Mouse (Mus musculus): Measurements from ENCODE around the gene Mast3. TPM values are rescaled to one million over a fixed set of nuclear protein-coding genes. Genes with fewer than 3 reads are reported as not detected.
A peak's percentile ranks its signal among the peaks of the same experiment; 100 is the strongest.

Gene Mast3
- polyA plus RNA-seq, 1 experiment: 84.2 TPM

- no peak overlapping the region for H3K4me3 ChIP-seq (replicated peaks; ENCODE audit: extremely low read depth, low read depth, low read length)
- peaks cover 8% of the 10 kb centered on the region; the same call in 1 of the 2 replicates for H3K4me1 ChIP-seq (ENCODE audit: control insufficient read depth, insufficient read depth, low read length)
- no peak for TF ChIP-seq CTCF (IDR thresholded peaks at IDR 0.05; ENCODE audit: insufficient read depth, low read length)
- no peak for DNase-seq
- 91% methylated on average over 18 of the region's 18 CpGs for WGBS
These were observed 30.1 kb downstream of the Mast3 start for GRCm38 (mm10) chr8:70774740-70775139.

DNA sequence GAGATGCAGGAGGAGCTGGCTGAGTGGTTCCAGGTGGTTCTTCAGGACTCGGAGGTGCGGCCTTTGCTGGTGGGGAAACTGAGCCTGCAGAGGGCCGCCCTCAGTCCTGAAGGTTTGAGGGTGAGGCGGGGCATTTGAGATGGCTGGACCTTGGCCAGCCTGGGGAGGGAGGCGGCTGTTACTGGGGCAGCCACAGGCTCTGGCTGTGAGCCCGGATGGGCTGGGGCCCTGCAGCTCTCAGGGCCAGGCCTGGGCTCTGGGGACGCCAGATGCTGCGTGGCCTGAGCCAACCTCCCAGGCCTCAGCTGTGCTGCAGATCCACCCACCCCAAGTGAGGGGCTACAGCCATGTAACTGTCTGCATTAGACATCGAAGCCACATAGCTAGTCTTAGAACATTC is 31.0 kb downstream of the Mast3 start:
- TF ChIP-seq CTCF (IDR thresholded peaks at IDR 0.05; ENCODE audit: insufficient read depth, low read length): no peak
- no peak for TF ChIP-seq POLR2A (IDR thresholded peaks at IDR 0.05; ENCODE audit: borderline replicate concordance, extremely low read depth, low read depth, low read length)
- 23% methylated on average over 9 of the region's 9 CpGs for WGBS
- Histone ChIP-seq H3K4me3 (replicated peaks; ENCODE audit: extremely low read depth, low read depth, low read length) (no peak overlapping the region), H3K4me1 (ENCODE audit: control insufficient read depth, insufficient read depth, low read length) (peaks cover 8% of the 10 kb centered on the region)
- DNase-seq: peak; percentile 70

DNA sequence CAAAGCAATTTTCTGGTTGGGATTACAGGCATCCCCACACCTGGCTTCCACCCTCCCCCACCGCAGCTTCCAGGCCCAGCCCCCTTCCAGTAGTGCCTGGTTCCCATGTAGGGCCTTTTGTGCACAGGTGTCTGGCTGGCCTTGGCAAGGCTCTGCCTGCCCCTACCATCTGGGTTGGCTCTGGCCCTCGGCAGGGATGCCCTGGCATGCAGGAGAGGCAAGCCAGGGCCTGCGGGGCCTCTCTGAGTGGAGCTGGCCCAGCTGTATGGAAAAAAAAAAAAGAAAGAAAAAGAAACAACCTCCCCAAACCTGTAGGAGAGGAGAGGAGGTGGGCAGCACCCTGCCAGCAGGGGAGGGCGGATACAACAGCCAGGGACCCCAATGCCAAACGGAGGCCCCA is 31.4 kb downstream of the Mast3 start:
- TF ChIP-seq CTCF (IDR thresholded peaks at IDR 0.05; ENCODE audit: insufficient read depth, low read length) (no peak), POLR2A (IDR thresholded peaks at IDR 0.05; ENCODE audit: borderline replicate concordance, extremely low read depth, low read depth, low read length) (no peak)
- DNase-seq: no peak
- Histone ChIP-seq H3K4me3 (replicated peaks; ENCODE audit: extremely low read depth, low read depth, low read length) (no peak overlapping the region), H3K4me1 (ENCODE audit: control insufficient read depth, insufficient read depth, low read length) (peaks cover 8% of the 10 kb centered on the region)
- WGBS: 59% methylated on average over 5 of the region's 5 CpGs

DNA sequence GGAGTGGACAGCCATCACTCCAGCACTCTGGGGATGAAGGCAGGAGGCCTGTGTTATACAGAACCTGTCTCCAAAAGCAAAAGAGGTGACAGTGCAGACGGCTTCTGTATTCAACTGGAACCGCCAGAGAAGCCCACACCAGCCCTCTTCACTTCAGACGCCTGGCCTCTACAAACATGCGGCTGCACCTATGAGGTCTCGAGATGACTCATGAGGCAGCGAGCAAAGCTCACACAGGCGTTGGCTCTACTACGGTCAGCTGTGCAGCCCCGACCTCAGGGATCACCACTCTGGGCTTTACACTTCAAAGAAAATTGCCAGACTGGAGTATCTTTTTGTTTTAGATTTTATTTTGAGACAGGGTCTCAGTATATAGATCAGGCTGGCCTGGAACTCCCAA is 32.0 kb downstream of the Mast3 start:
- 64% methylated on average over 9 of the region's 9 CpGs for WGBS
- no peak for DNase-seq
- TF ChIP-seq CTCF (IDR thresholded peaks at IDR 0.05; ENCODE audit: insufficient read depth, low read length) (no peak), POLR2A (IDR thresholded peaks at IDR 0.05; ENCODE audit: borderline replicate concordance, extremely low read depth, low read depth, low read length) (no peak)
- Histone ChIP-seq H3K4me3 (replicated peaks; ENCODE audit: extremely low read depth, low read depth, low read length) (no peak overlapping the region), H3K4me1 (ENCODE audit: control insufficient read depth, insufficient read depth, low read length) (peaks cover 8% of the 10 kb centered on the region)

DNA sequence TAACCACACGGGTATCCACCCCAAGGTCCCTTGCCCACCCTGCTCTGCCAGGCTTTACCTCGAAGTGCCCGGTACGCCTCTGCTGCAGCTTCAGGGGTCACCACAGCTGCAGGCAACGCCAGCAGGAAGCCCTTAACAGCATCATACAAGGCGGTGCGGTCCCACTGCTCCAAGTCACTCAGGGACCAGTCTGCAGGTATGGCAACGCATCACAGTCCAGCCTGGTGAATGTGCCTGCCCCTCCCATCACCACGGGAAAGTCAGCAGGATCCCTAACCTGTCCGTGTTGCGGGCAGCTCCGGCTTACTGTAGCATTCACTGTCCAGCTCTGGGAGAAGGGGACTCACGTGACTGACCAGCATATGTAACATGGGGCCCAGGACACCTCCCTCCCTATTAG is 32.8 kb downstream of the Mast3 start:
- Histone ChIP-seq H3K4me3 (replicated peaks; ENCODE audit: extremely low read depth, low read depth, low read length) (no peak overlapping the region), H3K4me1 (ENCODE audit: control insufficient read depth, insufficient read depth, low read length) (peaks cover 5% of the 10 kb centered on the region)
- WGBS: 91% methylated on average over 13 of the region's 13 CpGs
- TF ChIP-seq CTCF (IDR thresholded peaks at IDR 0.05; ENCODE audit: insufficient read depth, low read length) (no peak), POLR2A (IDR thresholded peaks at IDR 0.05; ENCODE audit: borderline replicate concordance, extremely low read depth, low read depth, low read length) (no peak)
- no peak for DNase-seq

DNA sequence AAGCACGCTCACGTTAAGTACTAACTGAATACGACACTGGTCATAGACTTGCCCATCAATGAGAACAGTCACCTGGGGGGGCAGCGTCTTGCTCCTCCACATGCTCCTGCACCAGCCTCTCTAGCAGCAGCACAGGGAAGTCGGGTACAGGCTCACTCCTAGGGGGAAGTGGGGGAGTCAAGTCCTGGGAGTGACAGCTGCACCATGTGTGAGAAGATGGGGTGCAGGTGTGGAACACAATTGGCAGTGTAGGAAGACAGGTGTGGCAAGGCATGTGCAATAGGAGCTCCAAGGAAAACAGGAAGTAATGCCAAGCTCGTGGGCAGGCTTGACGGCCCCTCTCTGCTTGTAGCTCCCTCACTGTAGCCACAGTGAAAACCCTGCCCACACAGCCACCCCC is 33.6 kb downstream of the Mast3 start:
- TF ChIP-seq POLR2A (IDR thresholded peaks at IDR 0.05; ENCODE audit: borderline replicate concordance, extremely low read depth, low read depth, low read length): no peak
- TF ChIP-seq CTCF (IDR thresholded peaks at IDR 0.05; ENCODE audit: insufficient read depth, low read length): no peak
- Histone ChIP-seq H3K4me1 (ENCODE audit: control insufficient read depth, insufficient read depth, low read length) (peaks cover 13% of the 10 kb centered on the region), H3K4me3 (replicated peaks; ENCODE audit: extremely low read depth, low read depth, low read length) (no peak overlapping the region)
- 80% methylated on average over 7 of the region's 7 CpGs for whole genome bisulfite sequencing
- no peak for DNase-seq

DNA sequence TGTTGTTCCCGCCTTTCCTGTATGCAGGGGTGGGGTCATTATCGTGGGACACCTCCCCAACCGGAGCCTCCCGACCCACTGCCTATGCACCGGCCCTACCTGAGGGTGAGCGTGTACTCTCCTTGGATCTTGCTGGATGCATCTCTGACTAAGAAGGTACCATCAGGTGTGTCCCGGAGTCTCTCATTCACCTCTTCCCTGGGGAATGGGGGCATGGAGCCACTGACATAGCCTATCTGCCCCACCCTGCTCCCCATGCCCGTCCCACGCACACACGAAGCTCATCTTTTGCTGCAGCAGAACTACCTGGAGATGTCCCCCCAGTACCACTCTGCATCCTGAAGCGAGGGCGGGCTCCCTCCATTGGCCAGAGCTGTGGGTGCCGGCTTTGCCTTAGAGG is 34.1 kb downstream of the Mast3 start:
- TF ChIP-seq CTCF (IDR thresholded peaks at IDR 0.05; ENCODE audit: insufficient read depth, low read length) (no peak), POLR2A (IDR thresholded peaks at IDR 0.05; ENCODE audit: borderline replicate concordance, extremely low read depth, low read depth, low read length) (no peak)
- DNase-seq: no peak
- H3K4me1 ChIP-seq (ENCODE audit: control insufficient read depth, insufficient read depth, low read length): peaks cover 17% of the 10 kb centered on the region

DNA sequence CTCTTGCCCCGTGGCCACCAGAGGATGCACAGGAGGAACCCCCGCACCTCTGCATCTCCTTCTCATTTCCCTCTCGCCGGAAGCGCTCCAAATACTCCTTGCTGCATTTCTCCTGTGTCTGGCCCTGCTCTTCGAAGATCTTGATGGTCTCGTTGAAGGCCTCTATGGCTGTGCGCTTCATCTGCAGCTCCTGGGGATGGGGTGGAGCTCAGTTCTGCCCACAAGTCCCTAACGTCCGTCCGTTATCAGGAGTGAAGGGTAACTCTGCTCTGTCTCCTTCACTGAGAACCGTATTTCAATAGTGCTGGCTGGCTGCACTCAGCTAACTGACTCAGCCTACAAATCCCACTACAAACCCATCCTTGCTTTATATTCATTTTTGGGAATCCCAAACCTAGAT is 35.0 kb downstream of the Mast3 start:
- no peak for DNase-seq
- Histone ChIP-seq H3K4me3 (replicated peaks; ENCODE audit: extremely low read depth, low read depth, low read length) (no peak overlapping the region), H3K4me1 (ENCODE audit: control insufficient read depth, insufficient read depth, low read length) (peaks cover 17% of the 10 kb centered on the region)
- TF ChIP-seq POLR2A (IDR thresholded peaks at IDR 0.05; ENCODE audit: borderline replicate concordance, extremely low read depth, low read depth, low read length) (no peak), CTCF (IDR thresholded peaks at IDR 0.05; ENCODE audit: insufficient read depth, low read length) (no peak)
- 79% methylated on average over 12 of the region's 12 CpGs for WGBS

More for the DNA sequence above, 34.1 kb downstream of the Mast3 start:
- no peak overlapping the region for H3K4me3 ChIP-seq (replicated peaks; ENCODE audit: extremely low read depth, low read depth, low read length)
- 93% methylated on average over 13 of the region's 13 CpGs for whole genome bisulfite sequencing

DNA sequence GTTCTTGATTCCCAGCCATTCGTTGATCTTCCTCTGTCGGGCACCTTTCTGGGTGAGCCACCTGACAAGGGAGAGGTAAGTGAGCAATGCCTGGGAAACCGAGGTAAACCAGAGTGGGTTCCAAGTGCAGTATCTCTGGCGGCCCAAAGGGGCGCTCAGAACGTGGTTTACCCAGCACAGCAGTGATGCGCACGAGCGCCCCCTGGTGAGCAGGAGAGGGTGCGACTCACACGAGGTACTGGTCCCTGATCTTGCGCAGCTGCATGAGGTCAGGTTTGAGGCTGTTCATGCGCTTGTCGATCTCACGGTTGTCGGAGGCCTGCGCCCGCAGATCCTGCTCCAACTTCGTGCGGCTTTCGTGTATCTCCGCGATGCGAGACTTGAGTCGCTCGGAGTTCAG is 35.5 kb downstream of the Mast3 start:
- Histone ChIP-seq H3K4me3 (replicated peaks; ENCODE audit: extremely low read depth, low read depth, low read length) (no peak overlapping the region), H3K4me1 (ENCODE audit: control insufficient read depth, insufficient read depth, low read length) (peaks cover 17% of the 10 kb centered on the region)
- TF ChIP-seq POLR2A (IDR thresholded peaks at IDR 0.05; ENCODE audit: borderline replicate concordance, extremely low read depth, low read depth, low read length) (no peak), CTCF (IDR thresholded peaks at IDR 0.05; ENCODE audit: insufficient read depth, low read length) (peak; percentile 100)
- WGBS: 5% methylated on average over 26 of the region's 26 CpGs
- DNase-seq: peak; percentile 93

- Histone ChIP-seq H3K4me3 (replicated peaks; ENCODE audit: extremely low read depth, low read depth, low read length) (no peak overlapping the region), H3K4me1 (ENCODE audit: control insufficient read depth, insufficient read depth, low read length) (peaks cover 13% of the 10 kb centered on the region)
- TF ChIP-seq POLR2A (IDR thresholded peaks at IDR 0.05; ENCODE audit: borderline replicate concordance, extremely low read depth, low read depth, low read length) (no peak), CTCF (IDR thresholded peaks at IDR 0.05; ENCODE audit: insufficient read depth, low read length) (no peak)
- WGBS: 79% methylated on average over 16 of the region's 16 CpGs
- DNase-seq: no peak
These were observed 35.9 kb downstream of the Mast3 start for GRCm38 (mm10) chr8:70768956-70769355.
